Mouse (Mus musculus) bone marrow macrophage, adult 2 months (primary cell): ENCODE measurements around the gene Haus5.

Experiments used
- CTCF ChIP-seq: IDR thresholded peaks from 2 replicates; pipeline ENCODE4 v1.5.1; 2012; ENCODE audit warnings: low read depth, mild to moderate bottlenecking, low read length, moderate library complexity
- POLR2A ChIP-seq: IDR thresholded peaks from 2 replicates; pipeline ENCODE4 v1.6.1; 2012; ENCODE audit warnings: mild to moderate bottlenecking, low read depth, low read length, borderline replicate concordance

- TF ChIP-seq POLR2A (no peak), CTCF (no peak)
Observed at GRCm38 (mm10) chr7:30625530-30626384, 39.0 kb downstream of the Haus5 start, which contains the start of gene Cox6b1.
